Mouse (Mus musculus) hindbrain, embryonic 16.5 days (tissue): ENCODE data around the gene Ccdc77. TPM values are rescaled to one million over a fixed set of nuclear protein-coding genes. Genes with fewer than 3 reads are reported as not detected.
A peak's percentile ranks its signal among the peaks of the same experiment; 100 is the strongest.

Source experiments
- ATAC-seq: fragments of 200-750 bp; cut with Nextera tagmentation; 2 replicates; pipeline ENCODE4 v1.8.0; 2017; ENCODE audit warnings: moderate TSS enrichment, moderate library complexity
- H3K27ac ChIP-seq: fragments of 300-500 bp; sonication (generic); 2 replicates; pipeline ENCODE4 v1.5.1; 2014; ENCODE audit warnings: low read depth, mild to moderate bottlenecking, control low read depth, low read length, moderate library complexity
- H3K27me3 ChIP-seq: fragments of 300-500 bp; sonication (generic); replicated peaks from 2 replicates; pipeline ENCODE4 v1.6.1; 2014; ENCODE audit warnings: low read length; ENCODE audit not compliant: control insufficient read depth, insufficient read depth
- H3K36me3 ChIP-seq: fragments of 300-500 bp; sonication (generic); 2 replicates; pipeline ENCODE4 v1.6.1; 2014; ENCODE audit warnings: mild to moderate bottlenecking, low read length, moderate library complexity, mixed read lengths; ENCODE audit not compliant: control insufficient read depth, insufficient read depth
- H3K4me1 ChIP-seq: fragments of 300-500 bp; sonication (generic); 2 replicates; pipeline ENCODE4 v1.6.1; 2014; ENCODE audit warnings: low read depth, low read length; ENCODE audit not compliant: control insufficient read depth, insufficient read depth
- H3K4me2 ChIP-seq: fragments of 300-500 bp; sonication (generic); 2 replicates; pipeline ENCODE4 v1.6.1; 2014; ENCODE audit warnings: mild to moderate bottlenecking, low read length, control low read depth, moderate library complexity
- H3K4me3 ChIP-seq: fragments of 300-500 bp; sonication (generic); 2 replicates; pipeline ENCODE4 v1.5.1; 2014; ENCODE audit warnings: mild to moderate bottlenecking, low read length, control low read depth, moderate library complexity
- H3K9ac ChIP-seq: fragments of 300-500 bp; sonication (generic); 2 replicates; pipeline ENCODE4 v1.6.1; 2014; ENCODE audit warnings: low read depth, mild to moderate bottlenecking, control low read depth, low read length, moderate library complexity
- H3K9me3 ChIP-seq: fragments of 300-500 bp; sonication (generic); 2 replicates; pipeline ENCODE4 v1.6.1; 2014; ENCODE audit warnings: mild to moderate bottlenecking, low read length, moderate library complexity; ENCODE audit not compliant: control insufficient read depth
- WGBS: fragments of 180-500 bp; shearing (Covaris S2); extraction: QIAGEN DNeasy Blood & Tissue Kit; methylation state at CpG from one replicate; pipeline ENCODE4 v1.1.7; 2014; 5-methylcytosine and 5-hydroxymethylcytosine counted together
- polyA plus RNA-seq: library from polyadenylated mRNA; unstranded; fragments of >200 nt; fragmentation: Nextera tagmentation; extraction: Ambion mirVana; gene quantifications from 2 replicates; pipeline ENCODE4 v1.2.1, GENCODE M21; 2015

Gene Ccdc77
- polyA plus RNA-seq: 11.7 and 12.1 TPM in 2 replicates

DNA sequence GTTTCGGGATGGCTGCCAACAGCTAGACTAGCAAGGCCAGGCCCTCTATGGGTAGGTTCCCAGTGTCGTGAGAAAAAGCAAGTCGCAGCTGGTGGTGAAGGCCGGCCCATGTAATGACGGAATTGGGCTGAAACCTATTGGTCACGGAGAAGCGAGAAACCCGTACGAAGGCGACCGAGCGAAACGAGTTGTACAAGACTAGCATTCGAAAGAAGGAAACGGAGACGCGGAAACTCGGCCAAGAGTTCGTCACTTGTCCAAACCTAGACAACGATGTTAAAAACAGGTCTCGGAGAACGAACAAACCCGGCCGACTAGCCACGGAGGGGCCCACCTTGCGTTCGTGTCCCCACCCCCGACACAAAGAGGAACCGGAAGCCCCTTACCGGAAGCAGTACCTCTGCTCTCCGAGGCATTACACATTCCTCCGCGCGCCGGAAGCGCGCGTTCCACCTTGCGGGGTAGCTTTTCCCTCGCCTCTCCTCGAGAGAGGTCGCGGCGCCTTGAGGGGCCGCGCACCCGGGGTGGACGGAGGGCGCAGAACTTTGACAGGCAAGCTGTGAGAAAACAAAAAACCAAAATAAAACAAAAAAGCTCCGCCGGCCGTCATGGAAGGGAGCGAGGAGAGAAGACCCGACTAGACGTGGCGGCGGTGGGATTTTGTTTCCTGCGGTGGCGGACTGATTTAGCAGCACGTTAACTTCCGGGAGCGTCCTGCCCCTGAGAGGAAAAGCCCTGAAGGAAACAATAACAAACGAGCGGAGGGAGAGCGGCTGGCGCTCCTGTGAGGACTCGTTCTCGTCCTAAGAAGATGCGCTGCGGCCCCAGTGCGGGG, at the start of gene Ccdc77, which contains the start of gene Kdm5a:
TSS of gene Ccdc77 (minus strand) at position 687 of the 835 bp plus-strand sequence.
TSS of gene Kdm5a (plus strand) at position 437 of the 835 bp plus-strand sequence.
- Histone ChIP-seq H3K4me1 (peaks cover 15% of the 10 kb centered on the region), H3K4me2 (peak within 1 kb of the TSS; percentile 86), H3K27ac (peak within 1 kb of the TSS; percentile 92), H3K9me3 (no peaks in the 10 kb centered on the region), H3K36me3 (peaks cover 11% of the 10 kb centered on the region), H3K9ac (peak within 1 kb of the TSS; percentile 88), H3K27me3 (no peaks in the 10 kb centered on the region), H3K4me3 (peak within 1 kb of the TSS; percentile 88)
- WGBS: under 1% methylated on average over 69 of the region's 71 CpGs
- peak; percentile 98 for ATAC-seq

DNA sequence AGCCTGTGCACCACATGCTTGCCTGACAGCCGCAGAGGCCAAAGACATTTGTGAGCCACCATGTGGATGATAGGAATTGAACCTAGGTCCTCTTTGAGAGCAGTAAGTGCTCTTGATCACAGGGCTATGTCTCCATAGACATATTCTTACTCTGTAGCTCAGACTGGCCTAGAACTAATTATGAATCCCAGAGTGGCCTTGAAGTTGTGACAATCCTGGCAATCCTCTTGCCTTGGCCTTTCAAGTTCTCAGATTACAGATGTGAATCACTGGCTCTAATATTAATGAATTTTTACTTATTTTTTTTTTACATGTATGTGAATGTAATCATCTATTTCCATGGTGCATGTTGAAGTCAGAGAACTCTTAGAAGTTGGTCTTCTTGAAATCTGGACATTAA, 39.8 kb upstream of the Ccdc77 start:
- Histone ChIP-seq H3K4me1 (no peaks in the 10 kb centered on the region), H3K36me3 (peaks cover 12% of the 10 kb centered on the region), H3K27ac (no peak overlapping the region), H3K27me3 (no peaks in the 10 kb centered on the region), H3K4me3 (no peak overlapping the region), H3K4me2 (no peak overlapping the region), H3K9me3 (no peaks in the 10 kb centered on the region), H3K9ac (no peak overlapping the region)
- 95% methylated on average over 1 of the region's 1 CpGs for WGBS
- ATAC-seq: no peak

DNA sequence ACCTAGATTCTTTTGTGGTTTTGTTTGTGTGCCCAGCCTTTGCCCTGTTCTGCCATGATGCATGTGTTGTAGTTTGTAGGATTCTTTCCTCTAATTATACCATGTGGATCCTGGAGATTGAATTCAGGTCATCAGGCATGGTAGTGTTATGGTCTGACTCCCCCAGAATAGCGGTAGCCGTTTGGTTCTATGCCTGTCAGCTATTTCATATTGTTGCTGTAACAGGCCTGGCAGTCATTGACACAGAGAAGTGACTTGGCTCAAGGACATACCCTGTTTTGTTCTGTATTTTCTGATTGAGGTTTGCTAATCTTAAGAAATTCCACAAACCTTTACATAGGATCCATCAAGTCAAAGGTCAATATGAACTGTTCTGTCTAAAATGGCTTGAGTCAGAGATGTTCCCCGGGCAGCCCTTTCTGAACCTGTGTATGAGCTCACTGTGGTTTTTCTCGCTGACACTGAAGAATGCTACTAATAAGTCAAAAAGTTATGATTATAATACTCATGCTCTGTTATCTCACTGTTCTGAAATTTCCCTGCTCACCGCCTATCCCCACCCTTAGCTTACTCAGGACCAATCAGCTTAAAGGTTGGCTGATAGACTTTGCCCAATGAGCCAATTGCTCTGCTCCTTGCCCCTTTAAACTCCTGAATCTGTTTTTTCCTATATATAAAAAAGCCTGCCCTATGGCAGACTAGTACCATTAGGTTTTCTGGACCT, 31.6 kb upstream of the Ccdc77 start:
- Histone ChIP-seq H3K4me2 (no peak overlapping the region), H3K4me1 (no peaks in the 10 kb centered on the region), H3K27me3 (no peaks in the 10 kb centered on the region), H3K9ac (no peak overlapping the region), H3K9me3 (no peaks in the 10 kb centered on the region), H3K4me3 (no peak overlapping the region), H3K27ac (no peak overlapping the region), H3K36me3 (peaks cover 22% of the 10 kb centered on the region)
- no peak for ATAC-seq
- WGBS: 97% methylated on average over 5 of the region's 5 CpGs

DNA sequence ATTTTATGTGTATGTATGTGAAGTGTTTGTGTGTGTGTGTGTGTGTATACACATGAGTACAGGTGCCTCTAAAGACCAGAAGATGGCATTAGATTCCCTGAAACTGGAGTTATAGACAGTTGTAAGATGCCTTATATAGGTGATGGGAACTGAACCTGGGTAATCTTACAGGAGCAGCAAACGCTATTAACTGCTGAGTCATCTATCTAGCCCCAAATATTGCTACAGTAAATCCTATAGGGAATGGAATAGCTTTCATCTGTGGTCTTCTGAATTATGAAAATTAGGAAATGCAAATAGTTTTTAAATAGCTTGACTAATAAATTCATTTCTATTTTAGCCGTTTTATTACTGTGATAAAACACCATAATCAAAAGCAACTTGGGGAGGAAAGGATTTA, 28.6 kb upstream of the Ccdc77 start:
- no peaks in the 10 kb centered on the region for H3K4me1 ChIP-seq
- H3K9ac ChIP-seq: no peak overlapping the region
- H3K9me3 ChIP-seq: no peaks in the 10 kb centered on the region
- H3K27me3 ChIP-seq: no peaks in the 10 kb centered on the region
- 95% methylated on average over 2 of the region's 2 CpGs for WGBS
- no peak for ATAC-seq
- H3K4me2 ChIP-seq: no peak overlapping the region
- no peak overlapping the region for H3K4me3 ChIP-seq
- no peak overlapping the region for H3K27ac ChIP-seq
- H3K36me3 ChIP-seq: peaks cover 17% of the 10 kb centered on the region

DNA sequence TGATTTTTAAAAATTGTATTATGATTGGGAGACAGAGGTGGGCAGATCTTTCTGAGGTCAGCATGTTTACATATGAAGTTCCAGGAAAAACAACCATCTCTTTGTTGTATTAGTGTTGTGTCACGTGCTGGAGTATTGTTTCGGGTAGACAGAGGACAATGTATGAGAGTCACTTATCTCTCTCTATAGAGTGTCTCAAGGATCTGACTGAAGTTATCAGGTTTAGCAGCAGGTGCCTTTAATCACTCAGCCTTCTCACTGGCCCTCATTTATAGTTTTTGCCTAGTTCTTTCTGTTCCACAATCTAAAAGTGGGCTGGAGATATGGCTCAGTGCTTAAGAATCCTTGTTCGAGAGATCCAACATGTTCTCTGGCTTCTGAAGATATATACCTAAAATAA, 25.9 kb upstream of the Ccdc77 start:
- no peak overlapping the region for H3K9ac ChIP-seq
- 90% methylated on average over 3 of the region's 3 CpGs for WGBS

DNA sequence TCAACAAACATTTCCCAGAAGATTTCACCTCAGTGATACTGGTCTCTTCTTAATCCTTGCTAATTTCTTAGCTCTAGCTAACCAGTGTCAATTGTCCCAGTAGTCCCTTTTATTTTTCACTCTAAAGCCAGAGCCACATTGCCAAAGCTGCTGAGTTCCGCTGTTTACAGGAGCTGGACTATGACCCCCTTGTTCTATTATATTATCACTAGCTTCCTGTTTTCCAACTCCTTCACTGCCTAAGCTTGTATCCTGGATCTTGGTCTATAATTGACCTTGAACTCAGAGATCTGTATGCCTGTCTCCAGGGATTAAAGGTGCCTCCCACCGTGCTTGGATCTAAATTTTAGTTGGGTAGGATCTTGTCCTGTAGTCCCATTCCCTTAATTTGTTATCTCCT, 12.6 kb upstream of the Ccdc77 start:
- no peak overlapping the region for H3K4me2 ChIP-seq
- 91% methylated on average over 2 of the region's 2 CpGs for WGBS
- no peak overlapping the region for H3K4me3 ChIP-seq
- ATAC-seq: no peak
- H3K9ac ChIP-seq: no peak overlapping the region
- no peaks in the 10 kb centered on the region for H3K4me1 ChIP-seq
- H3K27me3 ChIP-seq: no peaks in the 10 kb centered on the region
- no peak overlapping the region for H3K27ac ChIP-seq
- no peaks in the 10 kb centered on the region for H3K9me3 ChIP-seq
- H3K36me3 ChIP-seq: peaks cover 40% of the 10 kb centered on the region

More for the DNA sequence above, 25.9 kb upstream of the Ccdc77 start:
- Histone ChIP-seq H3K4me3 (no peak overlapping the region), H3K36me3 (peaks cover 17% of the 10 kb centered on the region), H3K27ac (no peak overlapping the region), H3K9me3 (no peaks in the 10 kb centered on the region), H3K27me3 (no peaks in the 10 kb centered on the region), H3K4me2 (no peak overlapping the region), H3K4me1 (no peaks in the 10 kb centered on the region)
- no peak for ATAC-seq

DNA sequence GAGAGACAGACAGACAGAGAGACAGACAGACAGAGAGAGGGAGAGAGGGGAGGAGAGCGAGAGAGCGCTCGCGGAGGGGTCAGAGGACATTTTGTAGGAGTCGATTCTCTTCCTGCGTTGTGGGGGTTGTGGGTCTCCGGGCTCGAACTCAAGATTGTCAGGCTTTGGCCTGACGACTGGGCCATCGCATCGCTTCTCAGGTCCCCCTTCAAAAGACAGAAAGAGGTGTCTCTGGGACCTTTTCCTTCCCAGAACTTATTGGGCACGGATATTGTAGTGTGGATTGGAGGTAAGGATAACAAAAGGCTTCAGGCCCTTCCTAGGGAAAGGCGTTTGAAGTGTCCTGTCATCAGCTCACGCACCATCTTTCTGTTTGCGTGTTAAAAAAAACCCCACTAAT, 877 bp upstream of the Ccdc77 start:
- no peaks in the 10 kb centered on the region for H3K27me3 ChIP-seq
- no peak overlapping the region for H3K27ac ChIP-seq
- H3K36me3 ChIP-seq: peaks cover 20% of the 10 kb centered on the region
- peaks cover 15% of the 10 kb centered on the region for H3K4me1 ChIP-seq
- H3K9me3 ChIP-seq: no peaks in the 10 kb centered on the region
- no peak for ATAC-seq
- H3K4me3 ChIP-seq: peak overlapping the region; percentile 88
- H3K9ac ChIP-seq: peak overlapping the region; percentile 88
- H3K4me2 ChIP-seq: peak overlapping the region; percentile 86
- 4% methylated on average over 15 of the region's 15 CpGs for WGBS

DNA sequence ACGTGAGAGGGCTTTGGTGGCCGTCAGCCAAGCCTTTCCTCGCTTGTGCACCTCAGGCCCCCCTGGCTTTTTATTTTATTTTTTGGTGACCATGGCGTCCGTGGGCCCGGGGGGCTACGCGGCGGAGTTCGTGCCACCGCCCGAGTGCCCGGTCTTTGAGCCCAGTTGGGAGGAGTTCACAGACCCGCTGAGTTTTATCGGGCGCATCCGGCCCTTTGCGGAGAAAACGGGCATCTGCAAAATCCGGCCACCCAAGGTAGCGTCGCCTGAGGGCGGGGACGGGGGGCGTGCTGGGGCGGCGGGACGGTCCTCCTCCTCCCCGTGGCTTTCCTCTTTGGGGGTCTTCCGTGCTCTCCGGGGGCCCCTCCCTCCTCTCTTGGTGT, 340 bp upstream of the Ccdc77 start:
- H3K36me3 ChIP-seq: peaks cover 15% of the 10 kb centered on the region
- peak overlapping the region; percentile 92 for H3K27ac ChIP-seq
- peaks cover 15% of the 10 kb centered on the region for H3K4me1 ChIP-seq
- H3K4me3 ChIP-seq: peak overlapping the region; percentile 88
- H3K4me2 ChIP-seq: peak overlapping the region; percentile 86
- no peaks in the 10 kb centered on the region for H3K9me3 ChIP-seq
- H3K9ac ChIP-seq: peak overlapping the region; percentile 88
- no peaks in the 10 kb centered on the region for H3K27me3 ChIP-seq
- peak; percentile 5 for ATAC-seq
- under 1% methylated on average over 29 of the region's 31 CpGs for WGBS
